Mouse (Mus musculus) kidney, adult 2 months (tissue): ENCODE results near the gene Spx.

ENCODE experiments used
- CTCF ChIP-seq: fragments of 200-500 bp; conservative IDR thresholded peaks from 2 replicates; pipeline ENCODE4 v1.5.1; 2011; ENCODE audit warnings: low read depth, mild to moderate bottlenecking, control low read depth, low read length, moderate library complexity, mixed read lengths; ENCODE audit not compliant: insufficient read depth, insufficient read length
- POLR2A ChIP-seq: fragments of 200-500 bp; IDR thresholded peaks from one replicate; pipeline ENCODE4 v1.6.1; 2011; ENCODE audit warnings: low read depth, low read length, control low read depth

DNA sequence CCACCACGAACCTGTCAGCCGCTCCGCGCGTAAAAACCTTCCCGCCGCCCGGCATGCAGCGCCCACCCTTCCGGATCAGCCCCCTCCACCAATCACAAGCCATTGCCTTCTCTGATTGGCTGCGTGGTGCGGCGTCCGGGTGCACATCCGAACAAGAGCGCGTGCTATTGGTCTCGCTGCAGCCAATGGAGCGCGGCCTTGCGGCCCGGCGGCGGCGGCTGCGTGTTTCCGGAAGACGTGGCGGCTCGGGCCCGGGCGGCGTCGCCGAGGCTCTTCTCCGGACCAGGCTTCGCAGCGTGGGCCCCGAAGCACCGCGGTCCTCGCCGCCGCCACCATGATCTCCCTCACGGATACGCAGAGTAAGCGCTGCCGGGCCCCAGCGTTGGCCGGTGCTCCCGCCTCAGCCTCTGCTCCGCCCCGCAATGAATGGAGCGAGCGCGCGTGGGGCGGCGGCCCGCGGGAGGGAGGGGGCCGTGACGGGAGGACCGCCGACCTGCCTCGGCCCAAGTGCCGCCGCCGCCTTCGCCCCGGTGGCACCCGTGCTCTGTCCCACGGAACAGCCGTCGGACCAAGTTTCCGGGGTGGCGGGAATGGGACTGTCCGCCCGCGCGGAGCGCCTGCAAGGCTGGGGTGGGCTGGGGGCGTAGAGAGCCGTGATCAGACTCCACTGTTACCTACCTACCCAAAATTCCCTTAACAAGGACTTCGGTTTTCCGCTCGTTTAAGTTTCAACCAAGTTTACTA is 26.1 kb upstream of the Spx start, which contains the start of the genes Recql and Golt1b:
- TF ChIP-seq CTCF (no peak), POLR2A (no peak)
